Mouse (Mus musculus): ENCODE results near the gene Pde4b.
"Not testable (repeated sequence)": the region's sequence is repeated elsewhere in the genome, so short reads cannot be mapped to it uniquely, and the experiment has no call there.

The Pde4b gene

DNA sequence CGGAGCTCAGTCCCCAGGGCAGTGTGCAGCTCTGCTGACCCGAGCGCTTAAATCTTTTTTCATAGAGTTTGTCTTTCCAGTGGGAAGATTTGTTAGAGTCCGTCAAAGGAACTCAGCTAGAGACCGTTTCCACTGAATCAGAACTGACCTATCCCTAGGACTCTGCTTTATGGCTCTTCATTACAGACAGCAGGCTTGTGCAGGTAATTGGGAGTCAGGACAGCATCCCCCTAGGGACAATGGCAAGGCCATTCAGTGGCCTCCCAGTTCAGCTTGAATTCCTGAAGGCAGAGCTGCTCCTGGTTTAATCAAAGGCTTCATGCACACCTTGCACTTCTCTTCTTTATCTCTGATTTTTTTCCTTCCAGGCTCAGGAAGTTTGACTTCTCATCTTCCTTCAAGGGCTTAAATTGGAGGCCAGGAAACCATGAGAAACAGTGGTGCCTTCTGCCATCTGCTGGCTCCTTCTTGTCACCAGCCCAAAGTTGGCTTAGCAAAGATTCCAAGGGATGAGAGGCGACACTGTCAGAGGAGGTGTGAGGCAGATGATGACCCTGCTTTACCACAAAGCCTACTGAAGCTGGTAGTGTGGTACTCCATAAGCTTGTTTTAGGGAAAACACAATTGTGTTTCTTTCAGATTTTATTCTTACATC lies 393.6 kb downstream of the Pde4b start:
- no peak for DNase-seq (ENCODE audit: low spot score)

DNA sequence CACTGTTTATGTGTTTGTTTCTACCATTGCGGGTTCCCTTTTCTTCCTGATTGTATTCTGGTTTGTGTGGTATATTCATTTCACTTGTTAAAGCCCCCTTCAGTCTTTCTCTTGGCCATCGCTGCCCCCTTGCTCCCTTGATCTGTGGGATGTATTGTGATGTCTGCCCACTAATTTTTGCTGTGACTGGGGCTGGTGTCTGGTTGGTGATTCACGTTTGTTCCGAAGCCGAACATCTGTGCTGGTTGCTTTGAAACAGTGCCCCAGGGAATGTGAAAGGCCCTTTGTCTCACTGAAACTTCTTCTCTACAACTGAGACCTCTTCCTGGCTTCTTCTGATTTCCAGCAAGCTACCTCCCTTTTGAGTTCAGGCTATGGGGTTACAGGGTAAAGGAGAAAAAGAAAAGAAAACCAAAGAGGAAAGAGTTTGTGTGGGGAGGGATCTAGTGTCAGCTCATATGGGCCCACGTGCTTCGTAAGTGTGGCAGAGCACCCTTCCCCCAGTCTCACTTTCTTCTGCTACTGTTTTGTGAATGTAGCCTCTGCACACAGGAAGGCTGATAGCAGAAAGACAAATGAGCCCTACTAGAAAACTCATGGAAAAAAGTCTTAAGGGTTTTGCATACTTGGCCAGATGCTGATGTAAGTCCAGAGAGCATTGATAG lies 396.1 kb downstream of the Pde4b start:
- no peak for DNase-seq (ENCODE audit: low spot score)

DNA sequence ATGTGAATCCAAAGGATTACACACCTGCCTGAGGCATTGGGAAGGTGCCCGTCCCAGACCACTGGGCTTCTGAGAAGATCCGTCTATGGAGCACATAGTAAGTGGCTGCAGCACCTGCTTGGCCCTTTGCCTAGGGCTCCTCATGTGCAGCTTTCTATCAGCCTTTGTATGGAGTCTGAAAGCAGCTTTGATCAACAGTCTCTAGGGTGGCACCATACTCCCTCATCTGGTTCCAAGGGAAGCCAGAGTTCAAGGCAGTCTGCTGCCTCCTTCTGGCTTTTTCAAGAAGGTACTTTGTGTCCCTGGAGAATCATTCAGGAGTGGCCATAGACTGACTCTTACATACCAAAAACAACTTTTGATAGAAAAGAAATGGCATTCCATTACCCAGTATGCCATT lies 397.4 kb downstream of the Pde4b start:
- DNase-seq (ENCODE audit: low spot score), result no peak

DNA sequence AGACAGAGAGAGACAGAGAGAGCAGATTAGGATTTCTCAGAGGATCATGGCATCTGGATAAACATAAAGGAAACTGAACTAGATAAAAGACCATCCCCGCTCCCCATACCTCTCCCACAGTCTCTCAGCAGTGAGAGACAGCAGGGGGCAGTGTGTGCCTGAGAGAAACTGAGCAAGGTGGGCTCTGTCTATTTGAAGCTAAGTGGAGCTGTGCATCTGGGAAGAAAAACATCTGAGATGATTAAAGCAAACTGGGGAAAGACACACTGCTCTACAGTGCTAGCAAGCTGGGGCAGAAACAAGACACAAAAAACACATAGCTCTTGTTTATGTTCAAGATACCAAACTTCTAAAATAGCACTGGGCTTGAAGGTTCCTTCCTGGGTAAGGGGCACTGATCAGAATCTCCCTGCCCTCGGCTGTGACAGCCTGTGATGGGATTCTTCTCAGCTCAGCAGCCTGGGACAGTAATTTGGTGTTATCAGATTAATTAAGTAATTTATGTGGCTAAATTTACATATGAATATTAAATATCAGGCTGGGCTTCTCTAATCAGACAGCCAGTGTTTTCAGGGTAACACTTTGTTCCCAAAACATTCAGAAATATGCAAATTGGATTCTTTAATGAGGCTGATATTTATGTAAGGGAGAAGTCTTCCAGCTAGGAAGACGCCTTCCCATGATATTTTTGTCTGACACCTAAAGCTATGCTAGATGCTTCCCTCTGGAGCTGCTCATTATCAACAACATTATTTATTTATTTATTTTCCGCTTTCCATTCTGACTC lies 399.0 kb downstream of the Pde4b start:
- no peak for DNase-seq (ENCODE audit: low spot score)

DNA sequence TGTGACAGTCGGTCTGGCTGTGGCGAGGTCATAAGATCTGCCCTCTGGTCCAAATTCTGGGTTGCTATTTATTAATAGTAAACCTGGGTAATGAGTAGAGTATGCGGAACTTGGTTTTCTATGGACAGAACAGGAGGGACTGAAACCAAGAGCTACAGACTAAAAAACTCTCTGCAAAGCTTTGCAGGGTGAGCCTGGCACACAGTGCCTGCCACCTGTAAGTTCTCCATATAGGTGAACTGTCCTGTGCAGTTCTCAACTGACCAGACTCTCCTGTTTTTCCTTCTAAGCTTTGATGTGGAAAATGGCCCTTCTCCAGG lies 399.5 kb downstream of the Pde4b start:
- no peak for DNase-seq (ENCODE audit: low spot score)

DNA sequence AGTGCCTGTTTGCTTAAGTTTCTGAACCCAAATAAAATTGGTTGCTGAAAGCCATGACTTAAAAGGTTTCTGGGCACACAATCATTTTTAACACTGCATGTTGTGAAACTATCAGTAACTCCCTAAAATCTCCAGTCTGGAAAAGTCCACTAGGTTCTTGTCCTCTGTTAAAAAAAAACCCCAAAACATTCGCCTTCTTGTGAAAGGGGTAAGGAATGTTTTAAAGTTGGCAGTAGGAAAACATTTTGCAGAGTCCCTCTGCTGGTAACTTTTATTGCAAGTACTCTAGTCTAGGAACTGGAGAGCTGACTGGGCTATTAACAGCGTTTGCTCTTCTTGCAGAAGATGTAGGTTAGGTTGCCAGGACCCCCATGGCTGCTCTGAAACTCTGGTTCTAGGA lies 400.7 kb downstream of the Pde4b start:
- DNase-seq (ENCODE audit: low spot score), result no peak

DNA sequence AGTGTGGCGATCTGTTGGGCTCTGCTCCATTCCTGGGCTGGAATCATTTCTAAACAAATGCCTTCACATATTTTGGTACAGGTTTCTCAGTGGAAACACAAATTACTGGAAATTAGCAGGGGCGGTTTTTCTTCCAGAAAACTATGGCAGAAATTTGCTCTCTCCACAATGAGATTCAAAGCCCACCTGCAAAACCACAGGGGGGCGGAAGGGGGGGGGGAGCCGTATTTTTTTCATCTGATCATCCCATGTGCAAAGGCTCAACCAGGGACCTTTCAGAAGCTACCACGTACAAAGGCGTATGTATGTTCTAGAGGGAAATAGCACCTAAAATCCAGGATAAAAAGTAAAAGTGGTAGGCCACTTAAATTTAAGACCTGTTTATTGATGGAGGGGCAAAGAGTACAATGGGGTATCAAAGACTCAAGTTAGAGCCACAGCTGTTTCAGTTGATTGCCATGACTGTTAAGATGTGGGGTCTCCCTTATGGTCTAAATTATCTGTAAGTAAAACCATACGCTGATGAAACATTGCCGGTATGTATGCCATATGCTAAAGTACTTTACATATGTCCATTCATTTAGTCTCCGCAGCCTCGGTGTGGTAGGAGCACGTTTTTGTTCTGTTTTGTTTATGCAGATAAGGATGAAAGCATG lies 404.3 kb downstream of the Pde4b start:
- DNase-seq (ENCODE audit: low spot score), result no peak

DNA sequence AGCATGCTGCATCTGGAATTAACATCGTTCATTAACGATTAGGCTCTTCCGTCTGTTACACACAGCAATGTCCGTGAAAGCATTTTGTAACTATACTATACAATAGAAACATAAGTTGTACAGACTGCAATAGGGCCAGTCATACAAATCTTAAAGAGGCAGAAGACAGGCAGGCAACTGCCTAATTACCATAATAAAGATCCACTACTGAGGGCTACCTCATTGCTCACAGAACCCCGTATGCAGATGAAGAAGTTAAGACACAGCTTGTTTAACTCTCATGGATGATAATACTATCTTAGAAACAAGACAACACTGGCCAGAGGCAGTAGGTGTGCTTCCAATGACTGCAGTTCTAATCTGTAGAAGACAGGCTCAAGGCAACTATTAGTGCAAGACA lies 405.6 kb downstream of the Pde4b start:
- no peak for DNase-seq (ENCODE audit: low spot score)

DNA sequence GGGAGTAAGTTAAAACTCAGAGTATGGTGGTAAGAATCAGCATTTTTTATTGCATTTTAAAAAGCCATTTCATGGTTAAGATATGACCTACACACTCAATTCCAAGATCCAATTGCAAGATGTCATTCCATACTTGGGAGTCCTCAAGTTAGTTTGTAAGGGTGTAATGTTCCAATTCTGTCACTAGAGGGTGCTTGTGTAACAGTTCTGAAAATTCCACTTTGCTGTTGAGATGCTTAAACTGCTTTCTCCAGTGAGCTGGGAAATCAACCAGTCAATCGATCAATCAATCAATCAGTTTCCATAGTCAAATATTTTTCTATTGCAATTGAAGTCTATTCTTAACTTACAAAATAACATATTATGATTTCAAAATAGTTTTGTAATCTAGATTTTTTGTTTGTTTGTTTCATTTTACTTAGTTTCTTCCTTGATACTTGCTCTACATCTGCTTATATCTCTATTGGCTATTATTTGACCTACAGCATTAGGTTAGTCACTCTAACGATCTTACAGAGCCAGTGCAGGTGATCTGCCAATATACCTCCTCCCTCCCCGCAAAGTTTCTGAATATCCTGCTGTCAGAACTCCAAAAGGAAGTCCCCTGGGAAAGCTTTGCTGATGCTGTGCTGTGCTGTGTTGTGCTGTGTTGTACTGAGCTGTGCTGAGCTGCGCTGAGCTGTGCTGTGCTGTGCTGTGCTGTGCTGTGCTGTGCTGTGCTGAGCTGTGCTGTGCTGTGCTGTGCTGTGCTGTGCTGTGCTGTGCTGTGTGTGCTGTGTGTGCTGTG lies 406.2 kb downstream of the Pde4b start:
- no peak for DNase-seq (ENCODE audit: low spot score)

DNA sequence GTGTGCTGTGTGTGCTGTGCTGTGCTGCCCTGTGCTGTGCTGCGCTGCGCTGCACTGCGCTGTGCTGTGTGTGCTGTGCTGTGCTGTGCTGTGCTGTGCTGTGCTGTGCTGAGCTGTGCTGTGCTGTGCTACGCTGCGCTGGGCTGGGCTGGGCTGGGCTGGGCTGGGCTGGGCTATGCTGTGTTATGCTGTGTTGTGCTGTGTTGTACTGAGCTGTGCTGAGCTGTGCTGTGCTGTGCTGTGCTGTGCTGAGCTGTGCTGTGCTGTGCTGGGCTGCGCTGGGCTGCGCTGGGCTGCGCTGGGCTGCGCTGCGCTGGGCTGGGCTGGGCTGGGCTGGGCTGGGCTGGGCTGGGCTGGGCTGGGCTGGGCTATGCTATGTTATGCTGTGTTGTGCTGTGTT lies 406.9 kb downstream of the Pde4b start:
- not testable (repeated sequence) for DNase-seq (ENCODE audit: low spot score)

DNA sequence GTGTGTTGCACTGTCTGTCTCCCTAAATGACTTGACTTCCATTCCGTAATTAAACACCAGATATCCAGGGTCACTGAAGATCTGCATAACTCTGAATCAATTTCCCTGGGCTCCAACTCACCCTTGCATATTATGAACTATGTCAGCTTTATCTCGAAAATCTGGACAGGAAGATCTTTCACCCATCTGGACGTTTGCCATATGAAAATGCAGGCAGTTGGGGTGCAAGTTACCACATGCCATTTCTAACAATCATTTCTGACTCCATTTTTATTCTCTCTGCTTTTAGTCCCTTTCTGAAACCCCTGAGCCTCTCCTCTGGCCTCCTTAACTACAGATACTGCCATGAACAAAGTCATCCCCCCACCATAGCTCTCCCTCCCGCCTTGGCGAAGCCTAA lies 407.7 kb downstream of the Pde4b start:
- no peak for DNase-seq (ENCODE audit: low spot score)

DNA sequence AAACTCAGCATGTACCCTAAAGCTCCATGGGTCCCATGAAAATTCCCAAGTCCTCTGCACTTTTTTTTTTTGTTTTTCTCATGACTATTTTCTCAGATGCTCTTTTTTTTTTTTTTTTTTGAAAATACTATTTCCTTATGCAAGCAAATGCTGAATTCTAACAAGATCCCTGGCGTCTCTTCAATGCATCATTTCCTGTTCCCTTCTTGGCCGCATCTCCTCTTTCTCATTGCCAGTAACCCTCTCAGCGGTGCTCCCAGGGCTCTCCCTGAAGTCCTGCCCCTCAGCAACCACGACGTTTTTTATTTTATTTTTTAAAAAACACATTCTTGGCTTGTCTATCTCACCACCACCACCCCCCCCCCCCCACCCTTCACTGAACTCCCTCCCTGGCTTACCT lies 408.1 kb downstream of the Pde4b start:
- no peak for DNase-seq (ENCODE audit: low spot score)

DNA sequence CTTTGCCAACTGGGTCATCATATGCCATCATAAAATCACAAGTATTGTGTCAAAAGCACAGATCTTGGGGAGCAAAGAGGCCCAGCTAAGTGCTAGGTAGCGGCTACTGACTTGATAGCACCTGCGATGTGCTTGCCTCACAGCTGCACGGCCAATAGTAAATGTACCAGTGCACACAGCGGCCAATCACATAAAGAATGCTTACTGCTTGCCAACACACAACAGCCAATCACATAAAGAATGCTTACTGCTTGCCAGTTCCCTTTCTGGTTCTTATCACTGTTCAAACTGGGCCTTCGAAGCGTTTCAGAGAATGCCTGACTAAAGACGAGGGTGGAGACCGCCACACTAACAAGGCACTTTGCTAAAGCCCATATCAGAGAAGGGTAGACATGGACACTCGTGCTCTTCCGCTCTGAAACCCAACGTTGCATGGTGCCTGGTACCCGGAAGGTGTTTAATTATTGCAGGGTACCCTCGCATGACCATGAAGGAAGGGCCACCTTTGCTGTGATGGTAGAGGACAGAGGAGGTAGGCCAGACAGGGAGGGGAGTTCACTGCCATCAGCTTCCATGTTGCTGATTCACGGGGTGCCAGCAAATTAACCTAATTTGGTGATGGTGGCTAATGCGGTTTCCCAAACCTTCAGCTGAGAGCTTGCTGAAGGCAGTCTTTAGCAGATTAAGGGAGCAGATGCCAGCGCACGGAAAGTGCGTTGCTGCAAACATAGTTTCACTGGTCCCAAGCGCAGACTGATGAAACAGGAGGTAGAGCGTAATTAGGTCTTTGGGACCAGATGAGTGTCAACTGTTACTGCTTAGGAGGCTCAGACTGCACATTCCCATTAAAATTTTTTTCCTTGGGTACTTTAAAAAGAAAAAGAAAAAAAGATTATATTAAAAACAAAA lies 409.2 kb downstream of the Pde4b start:
- DNase-seq (ENCODE audit: low spot score), result no peak

DNA sequence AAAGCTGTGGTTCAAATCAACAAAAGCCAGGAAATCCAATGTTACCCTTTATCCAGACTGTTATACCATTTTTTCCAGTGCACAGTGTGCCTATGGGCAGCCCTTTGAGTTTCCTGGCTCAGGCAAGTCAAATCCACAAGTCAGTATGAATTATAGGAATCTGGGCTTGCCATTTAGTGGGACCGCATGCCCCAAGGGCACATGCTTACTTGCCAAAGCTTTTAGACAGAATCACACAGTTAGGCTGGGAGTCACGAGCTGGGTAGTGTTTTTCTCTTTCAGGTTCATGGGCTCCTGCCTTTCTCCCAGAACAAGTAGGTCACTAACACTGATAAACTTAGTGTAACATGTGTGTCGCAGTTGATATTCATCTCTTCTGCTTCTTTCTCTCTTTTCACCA lies 409.9 kb downstream of the Pde4b start:
- DNase-seq (ENCODE audit: low spot score), result no peak

DNA sequence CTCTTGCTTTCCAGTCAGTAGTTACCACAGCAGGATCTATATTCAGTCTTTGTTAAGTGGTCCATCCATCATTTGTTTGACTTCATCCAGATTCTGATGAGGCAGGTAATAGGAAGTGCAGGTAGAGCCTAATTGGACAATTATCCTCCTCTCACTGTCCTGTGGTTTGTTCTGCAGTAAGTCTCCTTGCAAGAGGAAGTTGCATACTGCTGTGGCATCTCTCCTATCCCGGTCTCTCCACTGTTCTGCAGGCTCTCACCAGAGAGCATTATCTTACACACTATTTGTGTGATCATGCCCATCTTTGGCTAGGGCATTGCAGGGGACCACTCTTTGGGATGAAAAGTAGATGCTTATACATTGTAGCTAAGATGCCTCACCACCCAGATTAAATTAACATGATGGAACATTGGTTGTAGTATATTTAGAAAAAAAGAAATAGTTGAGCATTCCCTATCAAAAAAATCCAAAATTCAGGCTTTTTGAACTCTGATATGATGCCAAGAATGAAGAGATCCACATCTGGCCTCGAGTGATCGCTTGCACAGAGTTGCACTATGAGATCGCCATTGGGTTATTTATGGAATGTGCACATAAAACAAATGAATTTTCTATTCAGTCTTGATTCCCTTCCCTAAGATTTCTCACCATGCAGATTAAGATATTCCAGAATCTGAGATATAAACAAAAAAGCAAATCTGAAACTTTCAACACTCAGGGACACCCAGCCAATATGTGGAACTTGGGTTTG lies 411.0 kb downstream of the Pde4b start:
- DNase-seq (ENCODE audit: low spot score), result no peak

DNA sequence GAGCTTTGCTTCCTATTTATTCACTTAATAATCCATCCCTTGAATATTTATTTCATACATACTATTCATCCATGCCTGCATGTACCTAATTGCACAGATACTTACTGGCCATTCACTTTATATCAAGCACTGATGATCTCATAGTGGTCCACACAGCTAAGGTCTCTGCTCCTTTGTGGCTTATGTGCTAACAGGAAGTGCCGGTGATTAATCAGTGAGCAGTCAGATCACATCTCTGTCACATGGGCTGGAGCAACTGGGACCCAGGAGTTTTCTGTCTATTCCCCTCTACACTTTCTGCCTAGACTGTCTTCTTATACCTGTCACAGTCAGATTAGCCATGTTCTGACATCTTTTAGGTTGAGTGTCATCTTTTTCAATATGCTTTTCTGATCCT lies 411.6 kb downstream of the Pde4b start:
- DNase-seq (ENCODE audit: low spot score), result no peak

DNA sequence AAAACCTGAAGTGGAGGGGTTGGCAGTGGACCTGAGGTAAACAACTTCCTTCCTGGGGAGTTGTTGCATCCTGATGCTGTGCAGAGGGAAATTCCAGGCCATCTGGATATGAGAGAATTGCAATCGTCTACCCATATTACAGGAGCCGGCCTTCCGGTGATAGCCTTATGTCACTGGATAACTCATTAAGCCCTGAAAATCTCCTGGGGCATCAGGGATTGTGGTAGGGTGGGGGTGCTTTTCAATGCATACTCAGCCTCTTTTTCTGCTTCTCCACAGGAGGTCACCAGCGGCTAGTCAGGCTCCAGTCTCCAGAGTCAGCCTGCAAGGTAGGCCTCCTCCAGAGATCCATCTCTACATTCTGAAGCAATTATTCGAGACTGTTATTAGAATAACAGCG lies 418.4 kb downstream of the Pde4b start:
- DNase-seq (ENCODE audit: low spot score), result no peak

DNA sequence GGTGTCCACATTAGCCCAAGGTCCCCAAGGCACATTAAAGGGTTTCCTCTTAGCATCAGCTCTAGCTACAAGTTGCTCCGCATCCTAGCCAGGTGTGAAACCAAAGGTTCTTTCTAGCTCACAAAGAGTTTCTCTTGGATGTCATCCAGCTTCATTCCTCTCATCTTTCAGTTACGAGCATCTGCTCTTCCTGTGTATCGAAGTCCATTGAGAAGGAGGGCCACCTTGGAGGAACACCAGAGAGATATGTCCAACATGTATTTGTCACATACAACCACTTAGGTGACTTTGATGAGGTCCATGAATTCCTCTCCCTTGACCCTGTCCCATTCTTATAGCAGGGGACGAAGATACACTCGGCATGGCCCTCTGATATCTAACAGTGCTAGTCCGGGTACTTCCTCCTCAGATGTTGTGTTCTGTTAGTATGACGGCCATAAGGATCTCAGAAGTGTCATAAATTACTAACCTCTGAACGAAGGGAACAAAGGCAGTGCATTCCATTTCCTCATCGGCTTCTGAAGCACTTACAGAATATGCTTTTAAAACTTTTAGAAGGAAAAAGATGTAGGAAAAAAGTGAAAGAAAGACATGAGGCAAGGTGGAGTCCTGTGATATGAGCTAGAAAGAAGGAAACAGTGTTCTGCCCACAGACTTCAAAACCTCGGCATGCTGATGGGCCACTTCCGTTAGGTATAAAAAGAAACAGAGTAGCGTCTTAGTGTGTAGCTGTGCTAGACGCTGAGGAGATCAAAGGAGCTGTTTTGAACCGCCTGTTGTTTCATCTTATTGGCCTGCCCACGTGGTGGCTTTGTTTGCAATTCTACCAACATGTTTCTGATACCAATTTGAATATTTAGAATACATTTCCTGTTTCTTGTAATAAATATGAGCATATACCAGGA lies 419.3 kb downstream of the Pde4b start:
- no peak for DNase-seq (ENCODE audit: low spot score)

DNA sequence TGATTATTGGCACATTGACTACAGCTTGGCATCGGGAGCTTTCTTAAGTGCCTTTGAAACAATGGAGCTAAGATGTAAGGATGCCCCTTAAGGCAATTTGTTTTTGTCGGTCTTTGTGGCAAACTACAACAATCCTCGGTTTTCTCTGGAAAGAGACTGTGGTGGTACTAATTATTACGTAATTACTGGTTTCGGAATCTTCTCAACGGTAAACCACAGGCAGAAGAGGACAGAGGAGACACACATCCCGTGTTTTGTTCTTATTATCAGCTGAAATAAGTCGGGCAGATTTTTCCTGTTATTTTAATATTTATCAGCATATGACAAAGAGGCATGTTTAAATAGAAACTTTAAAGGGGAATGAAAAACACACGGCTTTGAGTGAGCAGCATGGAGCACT lies 420.0 kb downstream of the Pde4b start:
- no peak for DNase-seq (ENCODE audit: low spot score)

All from ovary, postnatal 36 days (tissue).